Mouse (Mus musculus) neutrophil, adult 5-6 weeks (primary cell): Measurements from ENCODE around the gene Scnn1b. TPM values are rescaled to one million over a fixed set of nuclear protein-coding genes. Genes with fewer than 3 reads are reported as not detected.

Experiments
- ATAC-seq: fragments of 151-379, 151-347 bp; 2 replicates; pipeline ENCODE4 v1.8.0; 2017; ENCODE audit warnings: mild to moderate bottlenecking, moderate TSS enrichment; ENCODE audit not compliant: insufficient number of reproducible peaks, poor library complexity, low FRiP score, severe bottlenecking; ENCODE audit errors: extremely low read depth
- total RNA-seq: library from RNA; stranded (forward); fragments of 200-1000 nt; gene quantifications from 2 replicates; pipeline ENCODE4 v1.2.3, GENCODE M21; 2017

The Scnn1b gene
- not detected in 2 replicates for total RNA-seq

DNA sequence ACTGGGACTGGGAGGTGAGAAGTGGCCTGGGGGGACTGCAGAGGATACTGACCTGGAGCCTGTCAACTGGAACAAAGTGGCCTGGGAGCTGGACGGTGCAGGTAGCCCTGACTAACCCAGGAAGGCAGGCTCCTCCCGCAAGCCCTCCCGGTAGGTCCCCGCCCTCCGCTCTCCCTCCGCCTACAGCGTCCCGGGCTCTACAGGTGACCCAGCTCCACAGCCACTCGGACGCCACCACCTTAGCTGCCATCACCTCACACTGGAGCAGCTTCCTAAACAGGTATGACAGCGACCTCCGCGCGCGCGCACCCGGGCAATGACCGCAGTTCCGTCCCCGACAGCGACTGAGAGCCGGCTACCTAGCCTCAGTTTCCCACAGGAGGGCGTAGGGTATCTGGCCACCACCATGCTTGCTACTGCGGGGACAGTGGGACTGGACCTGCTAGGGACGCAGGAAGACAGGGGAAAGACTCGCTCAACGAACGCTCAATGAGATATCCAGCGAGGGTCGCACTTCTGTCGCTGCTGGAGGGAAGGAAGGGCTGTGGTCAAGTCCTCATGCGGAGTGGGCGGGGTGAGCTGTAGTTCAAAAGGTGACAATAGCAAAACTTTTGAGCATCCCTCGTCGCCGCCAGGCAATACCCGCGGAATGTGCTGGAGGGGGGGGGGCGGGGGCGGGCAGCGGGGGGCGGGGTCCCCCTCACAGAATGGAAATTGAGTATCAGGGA lies at the start of gene Scnn1b:
Gene Scnn1b (plus strand): TSS at position 181 of the 728 bp plus-strand sequence.
- ATAC-seq: no peak

DNA sequence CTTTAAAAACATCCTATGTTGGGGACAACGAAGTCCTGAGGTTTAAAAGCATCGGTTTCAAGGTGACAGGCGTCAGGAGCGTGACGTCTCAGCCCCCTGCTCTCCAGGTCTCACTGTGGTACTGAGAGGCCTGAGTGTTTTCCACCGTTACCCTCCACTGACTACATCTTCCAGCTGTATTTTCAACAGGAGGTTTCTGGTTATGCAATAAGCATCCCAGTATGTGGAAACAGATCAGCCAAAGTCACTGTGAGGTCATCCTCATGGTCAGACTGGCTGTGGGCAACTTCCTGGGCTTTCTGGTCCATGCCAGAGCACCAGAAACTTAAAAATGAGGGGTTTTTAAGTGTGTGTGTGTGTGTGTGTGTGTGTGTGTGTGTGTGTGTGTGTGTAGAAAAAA lies 43.2 kb upstream of the Scnn1b start:
- ATAC-seq: no peak

DNA sequence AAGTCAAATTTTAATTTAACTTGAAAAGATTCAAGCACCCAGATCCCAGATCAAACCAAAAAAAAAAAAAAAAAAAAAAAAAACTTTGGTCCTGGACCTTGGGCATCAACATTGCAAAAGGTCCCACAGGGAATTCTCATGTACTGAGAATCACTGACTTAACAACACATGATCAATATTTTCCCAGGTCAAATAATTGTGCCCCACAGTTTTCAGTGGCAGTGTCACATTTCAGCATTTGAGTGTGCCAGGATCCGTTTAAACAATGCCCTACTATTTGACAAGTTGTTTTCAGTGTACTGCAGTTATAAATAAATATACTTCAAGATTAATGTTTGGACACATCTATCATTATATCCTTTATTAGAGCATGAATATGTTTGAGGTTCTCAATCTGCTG lies 36.4 kb upstream of the Scnn1b start:
- ATAC-seq: no peak

DNA sequence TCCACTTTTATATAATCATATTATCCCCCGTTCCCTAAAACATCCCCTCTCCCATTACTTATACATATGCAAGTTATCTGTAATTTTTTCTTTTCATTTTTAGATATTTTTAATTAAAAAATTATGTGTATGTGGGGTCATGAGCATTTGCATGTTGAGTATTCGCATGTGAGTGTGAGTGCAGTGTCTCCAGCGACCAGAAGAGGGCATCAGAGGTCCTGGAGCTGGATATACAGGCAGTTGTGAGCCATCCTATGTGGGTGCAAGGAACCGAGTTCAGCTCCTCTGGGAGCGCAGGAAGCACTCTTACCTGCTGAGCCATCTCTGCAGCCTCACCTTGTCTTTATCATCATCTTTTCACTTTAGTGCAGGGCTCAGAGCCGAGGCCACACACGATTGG lies 29.4 kb upstream of the Scnn1b start:
- no peak for ATAC-seq

DNA sequence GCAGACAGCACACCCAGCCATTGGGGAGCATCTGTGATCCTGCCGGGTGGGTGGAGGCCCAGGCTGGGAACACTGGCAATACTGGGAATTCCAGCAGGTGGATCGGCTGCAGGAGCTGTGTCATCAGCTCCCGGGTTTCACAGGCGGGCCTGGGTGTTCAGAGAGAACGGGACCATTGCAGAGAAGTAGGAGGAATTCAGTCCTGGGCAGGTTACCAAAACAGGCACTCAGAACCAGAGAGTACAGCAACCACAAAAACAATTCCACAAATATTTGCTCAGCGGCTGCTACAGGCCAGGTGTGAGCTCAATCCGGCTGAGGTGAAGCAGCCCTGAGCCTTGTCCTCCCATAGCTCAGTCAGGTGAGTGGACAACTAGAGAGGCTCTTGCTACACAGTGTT lies 28.0 kb upstream of the Scnn1b start:
- ATAC-seq: no peak

DNA sequence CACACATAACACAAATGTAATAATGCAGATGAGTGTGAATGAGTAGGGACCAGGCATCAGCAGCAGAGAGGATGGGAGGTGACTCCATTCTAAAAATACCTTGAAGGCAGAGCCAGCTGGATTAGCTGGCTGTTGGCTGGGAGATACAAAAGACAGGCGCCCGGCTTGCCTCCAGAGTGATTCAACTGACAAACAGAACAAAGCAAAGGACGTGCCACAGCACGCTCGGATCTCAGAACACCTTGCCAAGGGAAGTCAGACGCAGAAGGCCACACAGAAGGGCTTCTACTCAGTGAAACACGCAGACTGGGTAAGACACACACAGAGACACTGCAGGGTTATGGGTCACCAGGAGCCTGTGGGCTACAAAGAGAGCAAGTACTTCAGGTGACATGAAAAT lies 24.0 kb upstream of the Scnn1b start:
- no peak for ATAC-seq

DNA sequence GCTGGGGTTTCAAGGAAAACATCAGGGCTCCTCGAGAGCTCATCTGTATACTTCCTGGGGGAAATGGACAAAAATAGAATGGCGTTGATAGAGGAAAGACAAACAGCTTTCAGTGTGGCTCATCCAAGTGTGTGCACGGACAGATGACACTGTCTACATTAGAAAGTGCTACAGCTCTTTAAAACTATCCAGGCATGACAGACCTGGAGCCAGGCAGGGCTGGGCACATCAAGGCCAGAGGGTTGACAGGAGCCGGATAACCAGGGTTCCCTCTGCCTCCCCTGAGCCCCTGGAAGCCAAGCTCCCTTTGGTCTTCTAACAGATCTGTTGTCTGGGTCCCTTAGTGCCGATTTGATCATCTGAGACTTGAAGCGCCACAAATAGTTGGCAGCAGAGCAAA lies 22.6 kb upstream of the Scnn1b start:
- no peak for ATAC-seq

DNA sequence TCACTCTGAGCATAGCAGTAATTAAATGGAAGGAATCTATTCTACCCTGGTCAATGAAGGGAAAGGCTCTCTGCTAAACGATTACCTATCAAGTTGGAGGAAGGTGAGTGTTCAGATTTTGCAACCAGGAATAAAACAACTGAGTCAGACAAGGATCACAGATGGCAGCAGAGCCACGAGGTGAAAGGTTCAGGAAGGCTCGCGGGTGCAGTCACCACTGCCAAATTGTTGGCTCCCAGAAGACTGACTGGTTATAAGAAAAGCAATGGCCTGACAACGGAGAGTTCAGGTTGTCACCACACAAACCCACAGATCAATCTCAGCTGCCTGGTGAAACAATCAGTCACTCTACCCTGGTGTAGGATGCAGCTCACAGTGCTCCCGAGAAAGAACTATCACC lies 18.9 kb upstream of the Scnn1b start:
- ATAC-seq: no peak

DNA sequence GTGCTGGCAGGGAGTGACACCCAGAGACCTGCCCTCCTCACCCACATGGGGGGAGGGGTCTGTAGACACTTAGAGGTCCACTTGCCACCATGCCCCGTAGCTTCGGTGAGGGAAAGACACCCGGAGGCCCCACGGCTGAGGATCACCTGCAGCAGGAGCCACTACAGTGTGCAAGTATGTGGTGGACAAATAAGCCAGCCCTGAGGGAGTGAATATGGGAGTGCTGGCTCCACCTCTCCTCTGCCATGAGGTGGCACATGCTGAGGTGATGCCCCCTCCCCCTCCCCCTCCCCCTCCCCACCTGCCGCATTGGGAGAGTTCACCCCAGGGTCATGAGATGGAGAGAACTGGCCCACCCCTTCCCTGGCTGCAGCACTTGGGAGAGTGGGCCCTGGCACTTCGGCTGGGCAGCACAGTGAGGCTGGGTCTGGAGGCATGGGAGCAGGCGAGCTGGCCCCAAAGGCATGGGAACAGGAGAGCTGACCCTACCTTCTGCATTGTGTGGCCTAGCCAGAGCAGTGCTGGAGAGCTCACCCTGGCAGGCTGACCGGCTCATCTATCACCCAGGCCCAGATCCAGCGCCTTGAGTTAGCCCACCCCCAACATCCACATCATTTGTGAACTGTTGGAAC lies 16.2 kb upstream of the Scnn1b start:
- ATAC-seq: no peak

DNA sequence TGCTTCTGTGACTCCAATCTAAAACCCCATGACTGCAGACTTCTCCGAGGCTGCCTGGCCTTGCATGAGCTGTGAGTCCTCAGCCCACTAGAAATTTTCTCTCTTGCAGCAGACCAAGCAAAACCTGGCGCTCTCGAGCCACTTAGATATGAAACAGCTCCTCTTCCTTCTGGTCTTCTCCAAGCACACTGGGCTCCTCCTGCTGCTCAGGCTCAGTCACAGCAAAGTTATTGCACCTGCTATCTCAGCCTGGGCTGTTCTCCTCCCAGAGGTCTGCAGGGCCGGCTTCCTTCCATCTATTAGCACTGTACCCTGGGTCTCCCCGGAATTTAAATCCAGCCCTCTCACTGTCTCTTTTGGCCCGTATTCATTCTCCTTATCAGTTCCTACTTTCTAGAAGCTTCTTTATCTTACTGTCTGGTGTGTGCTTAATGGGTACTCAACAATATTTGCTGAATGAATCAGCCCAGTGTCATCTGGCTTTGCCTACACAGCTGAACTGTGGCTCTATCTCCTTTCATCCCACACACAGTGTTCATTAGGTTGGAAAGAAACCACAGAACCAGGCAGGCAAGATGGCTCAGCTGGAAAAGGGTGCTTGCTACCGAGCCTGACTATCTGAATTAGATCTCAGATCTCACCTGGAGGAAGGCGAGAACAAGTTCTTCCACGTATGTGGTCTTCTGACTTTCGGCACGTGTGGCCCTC lies 7.5 kb upstream of the Scnn1b start:
- no peak for ATAC-seq

DNA sequence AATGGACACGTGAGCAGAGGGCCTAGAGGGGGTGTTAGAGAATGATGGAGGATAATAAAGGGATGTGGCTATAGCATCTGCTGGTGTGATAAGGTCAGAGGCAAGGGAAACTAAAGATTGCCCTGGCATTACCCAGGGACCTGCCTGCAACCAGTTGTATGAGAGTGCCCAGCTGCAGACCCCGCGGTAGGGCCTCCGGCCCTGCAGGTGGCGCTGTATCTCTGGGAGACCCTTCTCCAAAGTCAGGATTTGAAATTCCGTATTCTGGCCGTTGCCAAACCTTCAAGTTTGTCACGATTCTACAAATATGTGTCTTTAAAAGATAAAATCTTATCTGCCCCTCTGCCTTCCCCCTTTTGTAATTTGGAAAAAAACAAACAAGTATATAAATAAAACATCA lies 5.9 kb upstream of the Scnn1b start:
- ATAC-seq: no peak

DNA sequence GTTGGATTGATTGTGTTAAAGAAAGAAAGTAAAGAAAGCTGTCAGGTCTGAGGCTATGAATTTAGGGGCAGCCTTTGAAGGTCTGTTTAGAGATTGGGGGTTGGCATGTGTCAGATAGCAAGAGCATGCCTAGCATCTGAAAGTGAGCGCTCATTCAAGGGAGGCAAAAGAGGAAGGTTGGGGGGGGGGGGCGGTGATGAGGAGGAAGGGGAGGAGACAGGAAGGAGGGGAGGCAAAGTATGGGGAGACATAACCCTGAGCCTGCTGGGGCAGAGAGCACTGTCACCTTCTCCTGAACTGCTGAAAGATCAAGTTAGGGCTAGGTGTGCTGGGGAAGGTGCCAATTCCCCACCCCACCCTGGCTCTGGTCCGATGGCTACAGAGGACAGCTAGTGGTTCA lies 6.8 kb downstream of the Scnn1b start:
- ATAC-seq: no peak

DNA sequence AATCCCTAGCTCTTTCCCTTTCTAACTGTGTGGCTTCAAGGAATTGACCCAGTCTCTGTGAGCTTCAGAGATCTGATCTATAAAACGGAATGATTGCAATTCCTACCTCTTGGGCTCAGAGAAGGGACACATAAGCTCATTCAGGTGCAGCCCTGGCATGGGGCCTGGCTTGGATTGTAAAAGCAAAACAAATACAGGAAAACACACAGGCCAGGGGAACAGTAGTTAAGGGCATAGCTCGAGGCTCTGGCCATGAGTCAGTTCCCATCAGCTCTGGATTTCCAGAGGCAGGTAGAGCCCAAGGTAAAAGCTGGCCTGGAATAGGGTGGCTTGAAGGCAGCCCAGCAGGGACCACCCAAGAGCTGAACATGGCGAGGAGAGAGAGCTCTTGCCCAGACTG lies 9.2 kb downstream of the Scnn1b start:
- no peak for ATAC-seq

DNA sequence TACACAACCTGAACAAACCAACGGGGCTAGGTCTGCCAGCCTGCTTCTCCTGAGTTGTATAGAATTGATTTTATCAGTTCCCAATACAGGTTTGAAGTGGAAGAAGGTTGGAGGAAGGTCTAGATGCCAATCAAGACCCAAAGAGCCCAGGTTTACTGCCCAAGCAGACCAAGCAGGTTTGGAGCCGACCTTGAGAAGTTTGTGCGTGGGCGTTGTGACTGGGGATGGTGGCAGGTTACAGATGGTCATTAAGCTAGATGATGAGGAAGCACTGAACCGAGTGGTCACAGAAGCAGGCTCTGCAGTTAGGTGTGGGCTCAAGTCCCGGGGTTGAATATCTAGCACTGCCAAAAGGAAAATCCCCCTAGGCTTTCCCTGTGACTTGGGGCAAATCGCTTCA lies 9.9 kb downstream of the Scnn1b start:
- no peak for ATAC-seq

DNA sequence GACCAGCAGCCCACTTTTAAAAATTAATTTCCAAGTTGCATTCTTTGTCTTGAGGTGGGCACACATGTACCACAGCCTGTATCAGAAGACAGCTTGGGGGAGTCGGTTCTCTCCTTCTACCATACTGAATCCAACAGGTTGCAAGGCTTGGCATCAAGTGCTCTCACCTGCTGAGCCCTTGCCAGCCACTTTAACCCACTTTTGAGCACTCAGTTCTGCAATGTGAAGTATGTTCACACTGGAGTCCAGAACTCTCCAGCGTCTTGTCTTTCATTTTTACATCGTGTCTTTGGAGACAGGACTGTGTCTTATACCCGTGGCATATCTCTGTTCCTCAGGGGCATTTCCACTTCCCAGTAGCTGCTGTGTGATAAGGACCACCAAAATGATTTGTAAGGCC lies 15.4 kb downstream of the Scnn1b start:
- no peak for ATAC-seq

DNA sequence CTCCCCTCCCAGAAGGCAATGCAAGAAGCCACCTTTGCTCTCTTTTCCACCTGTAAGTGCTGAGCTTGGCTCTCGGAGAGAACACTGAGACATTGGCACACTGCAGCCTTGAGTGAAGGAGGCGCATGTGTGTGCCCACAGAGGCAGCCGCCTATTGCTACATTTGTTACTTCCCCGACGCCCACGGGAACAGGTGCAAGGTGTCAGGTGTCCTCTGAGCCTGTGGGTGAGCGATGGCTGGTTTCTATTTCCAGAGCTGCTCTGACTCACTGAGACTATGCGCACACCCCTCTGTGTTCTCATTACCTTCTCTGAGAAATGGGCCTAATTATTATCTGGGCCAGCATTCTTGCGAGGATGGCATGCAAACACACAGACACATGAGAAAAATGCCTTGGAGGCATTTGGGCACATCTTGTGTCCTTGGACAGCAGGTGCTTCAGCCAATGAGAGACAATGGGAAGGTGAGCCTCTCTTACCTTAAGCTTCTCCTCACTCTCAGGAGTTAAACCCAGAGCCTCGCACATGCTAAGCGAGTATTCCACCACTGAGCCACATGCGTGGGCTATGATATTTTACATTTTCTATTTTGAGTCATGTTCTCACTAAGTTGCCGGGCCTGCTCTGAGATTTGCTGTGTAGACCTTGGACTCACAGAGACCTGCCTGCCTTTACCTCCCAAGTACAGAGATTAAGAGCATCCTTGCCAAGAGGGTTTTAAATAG lies 26.0 kb downstream of the Scnn1b start:
- no peak for ATAC-seq

DNA sequence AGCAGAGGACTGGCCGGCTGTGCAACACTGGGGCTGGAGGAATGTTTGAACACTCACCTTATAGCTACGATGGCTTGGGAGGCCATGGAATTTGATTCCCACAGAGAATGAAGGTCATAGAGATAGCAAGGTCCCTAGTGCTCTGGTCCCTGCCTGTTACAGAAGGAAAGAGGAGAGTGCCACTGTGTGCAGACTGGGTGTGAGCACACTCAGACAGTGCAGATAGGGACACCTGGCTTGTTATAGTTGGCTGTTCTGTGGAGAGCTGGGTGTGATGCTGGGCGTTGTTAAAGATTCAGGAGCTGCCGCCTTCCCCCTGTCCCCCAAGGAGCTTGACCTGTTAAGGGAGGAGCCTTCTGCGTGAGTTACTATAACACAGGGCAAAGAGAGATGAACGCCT lies 31.9 kb downstream of the Scnn1b start:
- no peak for ATAC-seq

DNA sequence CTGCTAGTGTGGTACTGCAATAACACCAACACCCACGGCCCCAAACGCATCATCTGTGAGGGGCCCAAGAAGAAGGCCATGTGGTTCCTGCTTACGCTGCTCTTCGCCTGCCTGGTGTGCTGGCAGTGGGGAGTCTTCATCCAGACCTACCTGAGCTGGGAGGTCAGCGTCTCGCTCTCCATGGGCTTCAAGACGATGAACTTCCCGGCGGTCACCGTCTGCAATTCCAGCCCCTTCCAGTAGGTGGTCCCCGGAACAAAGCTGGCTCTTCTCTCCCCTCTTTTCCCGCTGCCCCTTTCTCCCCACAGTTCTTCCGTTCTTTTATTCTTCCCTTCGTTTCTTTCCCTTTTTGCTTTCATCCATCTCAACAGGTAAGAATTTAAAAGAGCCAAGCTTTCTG lies 34.5 kb downstream of the Scnn1b start:
- no peak for ATAC-seq

DNA sequence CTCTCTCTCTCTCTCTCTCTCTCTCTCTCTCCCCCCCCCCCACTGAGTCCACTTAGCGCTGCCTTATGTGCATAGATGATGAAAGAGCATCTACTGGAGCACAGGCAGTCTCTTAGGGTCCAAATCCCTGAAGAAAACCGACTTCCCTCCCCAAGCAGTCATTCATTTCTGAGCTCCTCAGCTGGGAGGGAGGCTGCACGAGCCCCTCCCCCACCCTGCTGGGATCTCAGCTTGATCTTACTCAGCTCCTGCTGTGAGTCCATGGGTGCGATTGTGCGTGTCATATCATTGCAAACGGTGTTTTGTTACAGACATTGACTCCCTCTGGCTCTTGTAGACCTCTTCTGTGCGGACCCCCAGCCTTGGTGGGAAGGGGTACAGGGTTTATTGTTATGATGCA lies 35.1 kb downstream of the Scnn1b start:
- ATAC-seq: no peak
